Mouse (Mus musculus): ENCODE data around the gene Zswim2.
"Not testable (repeated sequence)": the region's sequence is repeated elsewhere in the genome, so short reads cannot be mapped to it uniquely, and the experiment has no call there.

DNA sequence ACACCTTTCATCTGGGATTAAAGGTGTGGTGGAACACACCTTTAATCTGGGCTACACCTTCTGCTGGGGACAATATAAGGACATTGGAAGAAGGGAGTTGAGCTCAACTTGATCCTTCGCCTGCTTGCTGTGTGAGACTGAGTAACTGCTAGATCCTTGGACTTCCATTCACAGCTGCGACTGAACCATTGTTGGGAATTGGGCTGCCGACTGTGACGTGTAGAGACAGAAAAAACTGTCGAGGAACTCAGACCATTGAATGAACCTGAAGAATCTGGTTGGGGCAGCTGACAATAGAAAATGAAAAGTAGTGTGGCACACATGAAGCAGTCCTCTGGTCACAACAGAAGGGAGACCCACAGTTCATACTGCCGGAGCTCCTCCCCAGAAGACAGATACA, 37.6 kb upstream of the Zswim2 start, which contains the start of gene Gm13694:
- TF ChIP-seq CTCF (IDR thresholded peaks at IDR 0.05; ENCODE audit: low read depth); EP300 (optimal IDR thresholded peaks at IDR 0.05): not testable (repeated sequence)

All from stomach, postnatal 0 days (tissue).